Mouse (Mus musculus) right cerebral cortex, postnatal 25 days (tissue): ENCODE results near the gene Agbl2.
"Not testable (repeated sequence)": the region's sequence is repeated elsewhere in the genome, so short reads cannot be mapped to it uniquely, and the experiment has no call there.

Experiments used
- DNase-seq: peaks from one replicate; pipeline ENCODE4 v3.0.0; 2022

Gene Agbl2

DNA sequence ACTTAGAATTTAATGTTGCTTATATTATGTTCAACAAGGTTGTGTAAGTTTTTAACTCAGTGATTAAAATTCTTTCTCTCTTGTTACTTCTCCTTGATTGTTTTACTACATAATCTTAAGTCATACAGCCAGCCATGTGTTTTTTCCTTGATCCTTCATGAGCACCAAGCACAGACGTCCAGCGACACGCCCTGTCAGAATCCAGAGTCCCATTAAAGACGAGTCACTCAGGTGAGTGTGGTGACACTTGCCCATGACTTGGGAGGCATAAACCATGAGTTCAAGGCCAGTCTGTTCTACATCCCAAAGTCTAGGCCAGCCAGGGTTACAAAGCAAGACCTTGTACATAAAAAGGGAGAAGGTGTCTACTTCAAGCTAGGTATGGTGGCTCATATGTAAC lies 33.6 kb downstream of the Agbl2 start:
- no peak for DNase-seq

DNA sequence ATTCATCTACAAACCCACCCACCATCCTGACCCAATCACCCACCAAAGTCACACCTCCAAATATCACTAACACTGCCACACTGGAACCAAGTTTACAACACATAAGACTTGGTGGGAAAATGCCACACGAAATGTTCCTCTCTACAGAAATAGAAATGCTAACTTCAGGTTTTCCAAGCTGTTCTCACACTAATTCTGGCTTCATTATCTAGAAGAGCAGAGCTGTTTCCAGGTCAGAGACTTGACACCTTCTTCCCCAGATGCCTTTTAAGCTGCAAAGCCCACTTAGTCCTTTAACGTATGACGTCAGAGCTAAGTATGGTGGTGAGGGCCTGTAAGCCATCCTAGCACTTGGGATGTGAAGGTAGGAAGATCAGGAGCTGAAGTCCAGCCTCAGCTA lies 36.2 kb downstream of the Agbl2 start:
- no peak for DNase-seq

DNA sequence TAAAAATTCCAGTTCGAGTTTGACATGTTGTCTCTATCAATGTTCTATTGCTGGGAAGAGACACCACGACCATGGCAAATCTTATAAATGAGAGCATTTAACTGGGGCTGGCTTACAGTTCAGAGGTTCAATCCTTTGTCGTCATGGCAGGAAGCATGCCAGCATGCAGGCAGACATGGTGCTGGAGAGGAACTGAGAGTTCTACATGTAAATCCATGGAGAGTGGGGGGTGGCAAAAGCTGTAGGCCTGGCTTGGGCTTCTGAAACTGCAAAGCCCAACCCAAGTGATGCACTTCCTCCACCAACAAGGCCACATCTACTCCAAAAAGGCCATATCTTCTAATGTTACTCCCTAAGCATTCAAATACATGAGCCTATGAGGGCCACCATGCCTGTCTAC lies 38.4 kb downstream of the Agbl2 start:
- DNase-seq = no peak

DNA sequence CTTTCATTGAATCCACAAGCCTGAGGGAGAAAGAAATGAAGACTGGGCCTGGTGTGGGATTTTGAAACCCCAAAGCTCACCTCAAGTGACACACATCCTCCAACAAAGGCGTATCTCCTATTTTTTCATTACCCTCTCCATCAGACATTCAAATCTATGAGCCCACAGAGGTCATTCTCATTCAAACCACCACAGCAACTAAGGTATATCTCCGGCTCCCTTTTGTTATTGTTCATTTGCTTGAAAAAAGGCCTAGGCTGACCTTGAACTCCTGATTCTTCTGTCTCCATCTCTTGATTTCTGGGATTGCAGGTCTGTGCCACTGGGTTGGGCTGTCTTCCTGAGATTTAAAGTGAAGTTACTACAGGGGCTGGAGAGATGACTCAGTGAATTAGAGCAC lies 40.5 kb downstream of the Agbl2 start:
- DNase-seq = no peak

DNA sequence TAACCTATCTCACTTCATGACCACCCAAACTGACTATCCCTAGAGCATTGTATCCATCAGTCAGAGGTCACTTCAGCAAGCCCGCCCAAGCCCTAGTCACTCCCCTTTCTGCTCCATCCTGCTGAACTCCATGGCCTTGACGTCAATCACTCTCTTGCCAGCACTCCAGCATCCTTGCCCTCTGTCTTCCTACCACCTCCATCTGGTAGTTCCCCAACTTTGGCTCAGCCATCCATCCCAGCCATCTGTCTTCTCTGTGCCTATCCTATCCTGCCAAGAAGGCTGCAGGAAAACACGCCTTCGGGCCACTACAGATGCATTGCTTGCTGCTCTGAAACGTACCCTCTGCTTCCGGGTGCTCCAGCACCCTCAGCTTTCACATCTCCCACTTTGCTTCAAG lies 41.3 kb downstream of the Agbl2 start:
- peak; percentile 6 for DNase-seq

DNA sequence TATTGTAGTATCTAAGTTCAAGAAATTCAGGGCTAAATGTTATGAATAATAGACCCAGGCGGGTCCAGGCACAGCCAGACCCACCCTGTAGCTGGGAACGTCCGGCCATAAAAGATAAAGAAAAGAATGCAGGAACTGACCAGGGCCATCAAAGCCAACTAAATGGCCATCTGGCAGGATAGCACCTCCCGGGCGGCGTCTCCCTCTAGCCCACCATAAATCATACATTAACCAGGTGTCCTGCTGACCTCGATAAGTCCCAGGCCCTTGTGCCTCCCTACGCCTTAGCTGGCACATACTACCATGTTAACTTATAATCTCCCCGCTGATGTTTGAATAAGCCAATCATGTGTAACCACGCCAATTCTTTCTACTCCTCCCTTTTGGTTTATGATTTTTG lies 42.0 kb downstream of the Agbl2 start:
- not testable (repeated sequence) for DNase-seq

DNA sequence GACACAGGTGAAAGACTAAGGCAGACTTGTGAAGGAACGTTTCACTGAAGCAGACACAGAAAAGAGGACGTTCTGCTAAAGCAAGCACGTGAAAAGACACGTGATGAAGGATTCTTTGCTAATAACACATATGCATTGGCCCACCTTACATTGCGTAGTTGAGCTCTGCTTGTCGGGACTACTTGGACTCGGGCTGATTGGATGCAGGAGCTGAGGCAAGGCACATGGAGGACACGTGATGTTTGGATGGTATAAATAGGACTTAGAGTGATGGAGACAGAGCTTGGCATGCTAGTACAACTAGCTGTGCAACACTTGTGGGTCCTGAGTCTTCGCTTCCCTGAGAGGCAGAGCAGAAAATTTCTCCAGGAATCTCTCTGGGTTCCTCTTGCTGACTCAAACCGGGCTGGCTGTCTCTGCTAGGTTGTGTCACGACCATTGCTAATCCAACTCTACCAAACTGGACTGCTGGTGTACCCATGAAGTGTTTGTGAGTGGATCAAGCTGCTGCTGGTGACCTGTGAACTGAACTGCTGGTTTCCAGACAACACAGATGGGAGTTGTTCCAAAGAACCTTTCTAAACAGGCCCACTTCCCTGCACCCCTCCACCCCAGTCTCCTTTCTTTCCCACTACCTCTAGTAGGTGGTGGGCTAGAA lies 43.1 kb downstream of the Agbl2 start:
- DNase-seq = no peak

DNA sequence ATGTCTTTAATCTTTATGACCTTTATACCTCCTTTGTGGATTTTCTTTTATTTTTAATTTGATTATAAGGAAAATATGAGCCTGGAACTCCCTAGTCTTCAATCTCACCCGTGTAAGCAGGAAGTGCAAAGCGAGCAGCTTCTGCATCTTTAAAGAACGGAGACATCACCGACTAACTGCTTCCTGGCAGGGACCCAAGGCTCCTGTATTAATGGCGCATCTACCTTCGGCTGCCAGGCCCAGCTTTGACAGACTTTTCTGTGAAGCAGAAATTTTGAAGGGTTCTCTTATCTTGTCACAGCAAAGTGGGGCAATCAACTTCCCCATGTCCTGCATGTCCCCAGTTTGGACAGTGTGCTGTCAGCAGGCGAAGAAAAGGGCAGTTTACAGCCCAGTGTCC lies 46.2 kb downstream of the Agbl2 start:
- DNase-seq = no peak

DNA sequence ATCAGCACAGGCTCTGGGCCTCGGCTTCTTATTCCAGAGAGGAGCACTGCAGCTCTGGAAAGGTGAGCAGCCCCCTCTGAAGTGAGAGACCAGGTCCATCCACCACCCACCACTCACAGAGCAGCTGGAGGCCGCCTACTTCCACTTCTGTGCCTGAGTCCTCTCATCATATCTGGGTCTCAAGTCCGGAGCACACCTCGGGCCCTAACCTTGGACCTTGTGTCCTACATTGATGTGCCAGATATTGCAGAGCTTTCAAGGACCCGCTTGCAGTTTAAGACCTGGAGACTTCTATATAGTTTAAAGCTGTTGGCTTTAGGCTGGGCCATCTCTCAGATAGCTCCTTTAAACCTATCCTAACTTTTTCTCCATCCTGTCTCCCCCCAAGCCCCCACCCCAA lies 51.0 kb downstream of the Agbl2 start:
- no peak for DNase-seq

DNA sequence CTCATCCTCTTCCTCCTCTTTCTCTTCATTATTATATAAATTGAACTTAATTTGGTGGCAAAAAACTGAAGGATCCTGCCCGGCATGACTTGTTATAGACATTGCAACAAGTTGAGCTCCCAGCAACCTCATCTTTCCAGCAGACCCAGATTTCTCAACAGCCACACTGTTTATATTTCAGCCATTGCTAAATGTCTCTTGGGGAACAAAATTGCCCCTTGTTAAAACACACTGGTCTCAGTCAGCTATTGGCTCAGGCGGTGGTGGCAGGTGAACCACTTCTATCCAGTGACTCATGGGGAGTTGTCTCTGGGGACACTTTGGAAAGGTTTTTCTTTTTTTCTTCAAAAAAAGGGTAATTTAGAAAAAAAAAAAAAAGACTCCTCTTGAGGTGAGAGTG lies 56.1 kb downstream of the Agbl2 start:
- DNase-seq = no peak

DNA sequence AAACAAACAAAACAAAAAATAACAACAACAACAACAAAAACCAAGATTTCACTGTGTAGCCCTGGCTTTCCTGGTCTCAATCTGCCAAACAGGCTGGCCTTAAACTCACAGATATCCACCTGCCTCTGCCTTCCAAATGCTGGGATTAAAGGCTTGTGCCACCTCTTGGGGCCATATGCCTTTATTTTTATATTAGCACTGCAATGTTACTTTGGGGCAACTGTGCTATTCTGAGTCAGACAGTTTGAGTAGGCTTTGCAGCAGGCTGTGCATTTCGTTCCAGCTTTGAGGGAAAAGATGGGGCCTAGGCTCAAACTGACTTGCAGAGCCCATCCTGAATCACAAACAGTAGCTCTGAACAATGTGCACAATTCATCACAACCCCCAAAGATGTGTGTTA lies 61.1 kb downstream of the Agbl2 start:
- no peak for DNase-seq

DNA sequence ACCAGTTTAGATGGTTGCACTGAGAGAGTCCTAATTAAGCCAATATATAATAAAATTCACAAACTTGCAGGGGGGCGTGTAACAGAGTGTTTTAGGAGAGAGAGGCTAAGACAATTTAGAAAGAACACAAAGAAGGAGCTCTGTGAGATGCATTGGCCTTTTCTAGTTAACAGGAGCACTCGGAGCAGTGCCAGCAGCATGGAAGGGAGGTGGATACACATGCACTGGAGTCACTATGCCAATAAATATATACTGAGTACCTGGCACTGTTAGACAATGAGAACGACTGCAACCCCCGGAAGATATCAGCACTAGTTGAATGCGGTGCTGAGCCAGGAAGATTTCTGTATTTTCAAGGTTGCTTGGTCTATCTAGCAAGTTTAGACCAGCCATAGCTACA lies 61.7 kb downstream of the Agbl2 start:
- DNase-seq = no peak

DNA sequence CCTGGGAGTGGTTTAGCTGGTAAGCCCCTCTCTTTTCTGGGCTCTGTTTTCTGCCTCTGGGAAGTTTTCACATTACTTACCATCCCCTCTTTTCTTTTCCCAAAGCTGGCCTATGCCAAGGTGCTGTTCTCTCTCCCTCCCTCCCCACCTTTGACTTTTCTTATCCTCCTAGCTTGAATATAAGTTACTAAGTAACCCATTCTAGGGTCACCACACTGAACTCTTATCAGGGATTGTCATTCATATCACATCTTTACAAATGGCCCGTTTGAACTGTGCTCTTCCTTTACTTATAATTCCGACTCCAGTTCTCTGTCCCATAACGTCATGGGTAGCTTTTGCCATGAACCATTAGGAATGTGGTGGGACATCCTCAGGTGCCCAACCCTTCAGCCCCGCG lies 62.7 kb downstream of the Agbl2 start:
- no peak for DNase-seq

DNA sequence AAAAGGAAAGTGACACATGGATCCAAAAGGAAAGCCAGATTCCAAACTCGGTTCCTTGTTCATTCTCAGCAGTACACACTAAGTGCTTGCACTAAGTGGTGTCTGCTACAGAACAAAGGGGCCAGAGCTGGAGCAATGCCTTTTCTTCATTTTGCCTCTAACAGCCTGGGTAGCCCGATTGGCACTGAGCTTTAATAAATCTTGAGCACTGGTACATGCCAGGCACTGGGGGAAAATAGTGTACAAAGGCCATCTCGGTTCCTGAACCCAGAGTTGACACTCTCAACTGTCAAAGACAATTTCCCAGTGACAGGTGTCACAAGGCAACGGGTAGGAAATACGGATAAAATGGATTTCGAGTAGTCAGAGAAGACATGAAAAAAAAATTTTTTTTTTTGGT lies 63.6 kb downstream of the Agbl2 start:
- DNase-seq = no peak

DNA sequence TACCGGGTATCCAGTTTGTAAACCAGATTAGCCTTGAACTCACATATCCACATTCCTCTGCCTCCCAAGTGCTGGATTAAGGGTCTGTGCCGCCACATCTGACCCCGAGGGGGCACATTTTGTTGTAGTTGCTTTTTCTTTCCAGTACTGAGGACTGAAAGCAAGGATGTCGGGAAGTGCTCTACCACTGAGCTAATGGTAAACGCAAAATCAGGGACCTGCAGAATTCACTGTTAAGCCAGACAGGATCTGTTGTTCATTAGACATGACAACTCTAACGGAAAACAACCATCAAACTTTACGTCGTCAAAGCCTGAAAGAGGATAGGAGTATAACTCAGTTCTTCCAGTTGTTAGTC lies 64.0 kb downstream of the Agbl2 start:
- no peak for DNase-seq

DNA sequence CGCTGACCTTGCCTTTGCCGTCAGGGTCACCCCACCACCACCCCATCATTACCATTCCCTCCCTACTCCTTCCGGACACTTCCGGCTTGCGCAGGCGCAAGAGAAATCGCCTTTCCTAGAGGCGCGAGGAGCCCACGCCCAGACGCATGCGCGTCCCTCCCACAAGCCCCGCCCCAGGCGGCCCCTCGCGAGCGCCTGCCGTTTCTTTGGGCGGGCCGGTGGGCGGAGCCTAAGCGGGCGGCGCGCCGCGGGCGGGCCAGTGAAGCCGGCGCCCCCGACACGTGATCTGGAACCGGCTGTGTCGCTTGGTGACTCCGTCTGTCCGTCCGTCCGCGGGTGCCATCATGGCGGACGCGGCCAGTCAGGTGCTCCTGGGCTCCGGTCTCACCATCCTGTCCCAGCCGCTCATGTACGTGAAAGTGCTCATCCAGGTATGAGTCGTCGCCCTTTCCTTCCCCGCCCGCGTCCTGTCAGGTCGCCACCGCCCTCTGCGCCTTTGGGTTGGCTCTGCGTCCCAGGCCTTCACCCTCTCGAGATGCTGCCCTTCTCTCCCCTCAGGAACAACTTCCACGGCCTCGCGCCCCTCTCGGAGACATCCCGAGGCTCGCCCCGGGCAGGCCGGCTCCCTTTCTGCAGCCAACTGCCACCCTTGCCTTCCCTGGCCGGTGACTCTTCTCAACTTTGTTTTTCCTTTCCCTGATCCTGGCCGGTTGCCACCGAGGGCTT lies 64.6 kb downstream of the Agbl2 start, which contains the start of gene Mtch2:
Mtch2 (plus strand) TSS at position 201 of the 726 bp plus-strand sequence.
- peak; percentile 99 for DNase-seq

DNA sequence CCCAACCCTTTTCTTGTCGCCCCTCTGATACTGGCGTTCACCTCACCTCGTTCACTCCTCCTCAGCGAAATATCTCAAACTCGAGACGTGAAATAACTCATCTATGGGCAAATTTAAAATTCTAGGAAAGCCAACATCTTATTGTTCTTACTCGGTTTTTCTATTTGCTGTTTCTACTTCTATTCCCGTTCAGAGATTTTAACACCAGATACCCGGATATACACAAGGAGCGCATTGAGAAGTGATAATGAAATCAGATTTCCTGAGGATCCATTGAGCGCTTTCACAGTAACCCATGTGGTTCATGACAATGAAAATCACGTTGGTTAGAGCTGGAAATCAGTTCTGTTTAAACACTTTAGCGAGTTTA lies 65.1 kb downstream of the Agbl2 start:
- no peak for DNase-seq

DNA sequence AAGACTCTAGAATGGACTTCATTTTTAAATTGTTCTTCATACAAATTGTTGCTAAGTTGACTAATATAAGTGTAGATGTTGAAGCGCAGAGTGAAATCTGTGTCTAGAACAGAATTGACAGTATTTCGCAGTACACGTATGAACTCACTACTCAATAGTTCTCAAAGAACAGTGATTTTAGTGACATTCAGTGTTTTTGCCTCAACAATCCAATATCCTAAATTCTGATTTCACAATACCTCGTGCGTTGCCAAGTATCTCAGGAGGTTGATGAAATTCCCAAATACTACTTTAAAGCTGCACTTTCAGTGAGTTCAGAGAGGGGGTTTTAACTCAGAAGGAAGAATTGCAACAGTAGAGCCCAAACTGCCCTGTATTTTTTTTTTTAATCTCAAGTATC lies 65.8 kb downstream of the Agbl2 start:
- DNase-seq = no peak

DNA sequence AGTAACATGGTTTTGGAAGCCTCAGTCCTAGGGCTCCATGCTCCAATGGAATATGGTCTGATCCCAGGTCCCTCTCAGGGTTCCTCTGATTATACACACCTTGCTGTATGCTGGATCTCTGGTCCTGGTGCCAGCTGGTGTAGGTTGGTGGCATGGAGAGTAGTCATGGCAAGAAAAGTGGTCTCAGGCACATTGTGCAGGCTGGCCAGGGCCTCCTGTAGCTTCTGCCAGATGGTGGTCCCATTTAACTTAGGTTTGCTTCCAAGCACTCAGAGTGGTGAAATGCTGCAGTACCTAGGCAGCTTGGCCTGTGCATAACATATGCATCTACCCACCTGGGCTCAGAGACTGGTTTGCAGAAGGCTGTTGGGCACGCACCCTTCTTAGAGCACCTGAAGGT lies 67.9 kb downstream of the Agbl2 start:
- DNase-seq = no peak

DNA sequence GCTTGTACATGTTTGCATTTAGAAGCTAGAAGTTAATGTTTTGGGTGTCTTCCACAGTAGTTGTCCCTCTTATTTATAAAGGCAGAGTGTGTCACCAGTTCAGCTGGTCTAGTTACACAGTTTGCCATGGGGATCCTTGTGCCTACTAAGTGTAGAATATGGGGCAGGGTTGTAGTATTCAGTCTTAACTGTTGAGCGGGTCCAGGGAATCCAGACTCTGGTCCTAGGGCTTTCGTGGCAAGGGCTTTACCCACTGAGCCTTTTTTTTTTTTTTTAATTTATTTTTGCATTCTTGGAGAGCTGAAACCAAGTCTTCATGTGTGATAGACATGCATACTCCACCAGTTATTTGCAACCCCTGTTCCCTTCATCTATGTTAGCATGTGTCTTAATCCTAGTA lies 79.0 kb downstream of the Agbl2 start:
- no peak for DNase-seq

DNA sequence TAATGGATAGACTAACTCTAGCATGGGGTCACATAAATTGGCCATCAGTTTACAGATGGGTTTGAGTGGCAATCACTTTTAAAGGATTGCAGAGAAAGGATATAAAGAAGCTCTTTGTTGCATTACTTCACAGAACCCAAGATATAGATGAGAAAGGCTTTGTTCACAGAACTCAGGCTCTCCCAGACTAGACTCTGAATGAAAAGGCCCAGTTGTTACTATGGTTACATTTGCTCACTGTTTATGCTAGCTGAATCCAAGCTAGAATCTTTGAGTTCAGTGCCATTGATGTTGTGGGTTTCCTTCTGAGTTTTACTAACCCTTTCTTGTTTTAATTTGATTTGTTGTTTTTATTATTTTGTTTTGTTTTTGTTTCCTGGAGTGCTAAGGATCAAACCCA lies 81.7 kb downstream of the Agbl2 start:
- DNase-seq = no peak

DNA sequence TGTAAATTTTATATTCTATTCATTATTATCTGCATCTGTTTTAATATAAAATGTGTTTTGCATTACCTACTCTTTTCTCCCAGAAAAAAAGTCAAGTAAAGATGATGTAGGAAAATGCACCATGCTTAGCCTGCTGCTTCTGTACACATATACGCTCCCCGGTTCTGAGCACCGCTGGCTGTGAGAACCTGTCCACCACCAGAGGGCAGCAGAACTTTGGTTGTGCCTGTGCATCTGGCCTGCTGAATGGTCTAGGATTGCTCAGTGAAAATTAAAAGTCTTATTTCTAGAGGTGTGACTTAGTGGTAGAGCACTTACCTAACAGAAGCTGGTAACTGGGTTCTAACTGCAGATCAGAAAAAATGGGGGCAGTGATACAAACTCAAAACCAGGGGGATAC lies 84.0 kb downstream of the Agbl2 start:
- DNase-seq = peak; percentile 87

DNA sequence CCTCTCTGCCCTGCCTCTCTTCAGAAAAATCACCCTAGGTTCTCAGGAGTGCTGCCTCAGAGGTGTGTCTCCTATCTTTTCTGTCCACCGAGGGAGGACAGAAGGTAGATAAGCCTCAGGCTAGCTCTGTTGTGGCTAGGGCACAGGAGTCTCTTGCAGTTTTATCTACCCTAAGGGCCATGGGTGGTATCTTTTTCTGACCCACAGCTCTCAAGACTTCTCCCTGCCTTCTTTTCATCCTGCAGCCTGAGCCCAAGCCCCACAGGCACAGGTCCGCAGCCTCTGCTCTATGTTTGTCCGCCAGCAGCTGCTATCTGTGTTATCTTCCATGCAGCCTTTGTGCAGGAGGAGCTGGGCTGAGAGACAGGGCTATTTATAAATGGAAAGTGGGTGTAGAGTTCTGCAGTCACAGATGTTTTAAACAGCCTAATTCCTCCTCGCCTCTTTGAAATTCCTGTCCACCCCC lies 87.6 kb downstream of the Agbl2 start:
- DNase-seq = peak; percentile 59

DNA sequence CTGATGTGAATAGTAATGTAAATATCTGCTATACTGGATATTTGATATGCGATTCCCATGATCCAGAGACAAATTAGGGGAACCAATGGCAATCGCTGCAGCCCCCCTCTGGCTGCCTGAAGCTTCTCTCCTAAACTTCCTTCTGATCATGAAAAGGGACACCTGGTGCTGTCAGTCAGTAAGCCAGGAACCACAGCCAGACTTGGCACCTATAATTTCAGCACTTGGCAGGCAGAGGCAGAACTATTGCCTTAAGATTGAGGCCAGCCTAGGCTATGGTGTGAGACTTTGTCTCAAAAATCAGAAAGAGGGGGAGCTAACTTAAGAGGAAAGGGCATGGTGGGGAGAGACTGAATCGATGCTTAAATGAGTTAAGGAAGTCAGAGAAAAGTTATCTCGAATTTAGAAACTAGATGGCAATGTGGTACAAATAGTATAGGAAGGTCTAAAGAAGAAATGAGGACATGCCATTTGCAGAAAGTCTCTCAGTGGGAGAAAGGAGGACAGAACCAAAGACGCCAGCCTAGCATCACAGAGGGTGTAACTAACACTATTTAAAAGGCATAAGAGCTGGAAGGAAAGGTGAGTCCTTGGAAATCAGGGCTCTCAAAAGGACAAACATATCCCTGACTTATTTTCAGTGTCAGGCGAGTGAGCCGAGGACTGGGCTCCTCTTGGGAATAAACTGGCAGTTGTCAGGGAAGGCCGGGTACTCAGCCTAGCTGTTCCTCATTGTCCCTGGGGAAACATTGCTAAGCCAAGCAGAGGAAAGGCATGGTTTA lies 88.8 kb downstream of the Agbl2 start:
- DNase-seq = no peak
